Mouse (Mus musculus) liver, adult (tissue): ENCODE measurements around the gene Il2rb.

Source experiments
- GATA4 ChIP-seq: IDR thresholded peaks from 2 replicates; pipeline ENCODE4 v1.6.1; 2014; ENCODE audit warnings: mild to moderate bottlenecking, low read length; ENCODE audit not compliant: insufficient replicate concordance

Gene Il2rb

GRCm38 (mm10) chr15:78447746-78448535 is 47.1 kb downstream of the Il2rb start:
- TF ChIP-seq GATA4, result no peak

GRCm38 (mm10) chr15:78447121-78447520 is 48.0 kb downstream of the Il2rb start:
- no peak for TF ChIP-seq GATA4

- TF ChIP-seq GATA4, result no peak
Observed at GRCm38 (mm10) chr15:78443857-78444256, 51.2 kb downstream of the Il2rb start.

- no peak for TF ChIP-seq GATA4
Observed at GRCm38 (mm10) chr15:78442231-78442630, 52.8 kb downstream of the Il2rb start.

- no peak for TF ChIP-seq GATA4
Observed at GRCm38 (mm10) chr15:78438973-78439372, 56.1 kb downstream of the Il2rb start.

- TF ChIP-seq GATA4, result no peak
Observed at GRCm38 (mm10) chr15:78438505-78438904, 56.6 kb downstream of the Il2rb start.

GRCm38 (mm10) chr15:78438018-78438394 is 57.1 kb downstream of the Il2rb start:
- no peak for TF ChIP-seq GATA4

- TF ChIP-seq GATA4, result no peak
Observed at GRCm38 (mm10) chr15:78437237-78438017, 57.6 kb downstream of the Il2rb start.

GRCm38 (mm10) chr15:78436380-78437192 is 58.5 kb downstream of the Il2rb start:
- no peak for TF ChIP-seq GATA4

GRCm38 (mm10) chr15:78435681-78436080 is 59.4 kb downstream of the Il2rb start:
- TF ChIP-seq GATA4, result no peak

GRCm38 (mm10) chr15:78434896-78435520 is 60.1 kb downstream of the Il2rb start:
- no peak for TF ChIP-seq GATA4

GRCm38 (mm10) chr15:78431541-78432121 is 63.4 kb downstream of the Il2rb start:
- no peak for TF ChIP-seq GATA4

GRCm38 (mm10) chr15:78430874-78431273 is 64.2 kb downstream of the Il2rb start:
- TF ChIP-seq GATA4, result no peak

GRCm38 (mm10) chr15:78429871-78430622 is 65.0 kb downstream of the Il2rb start:
- no peak for TF ChIP-seq GATA4
